Mouse (Mus musculus) macrophage (primary cell): ENCODE data around the gene Sag. TPM values are rescaled to one million over a fixed set of nuclear protein-coding genes. Genes with fewer than 3 reads are reported as not detected.

Experiments used
- H3K27ac ChIP-seq: fragments of 350-480 bp; formaldehyde crosslinking; 2 replicates; pipeline ENCODE4 v1.9.0; 2021
- H3K36me3 ChIP-seq: fragments of 350-480 bp; formaldehyde crosslinking; 2 replicates; pipeline ENCODE4 v1.9.0; 2021; ENCODE audit errors: inconsistent target
- H3K4me3 ChIP-seq: fragments of 350-480 bp; formaldehyde crosslinking; 2 replicates; pipeline ENCODE4 v1.9.0; 2021; ENCODE audit errors: inconsistent target
- H3K79me2 ChIP-seq: fragments of 350-480 bp; formaldehyde crosslinking; 2 replicates; pipeline ENCODE4 v1.9.0; 2021; ENCODE audit errors: inconsistent target
- WGBS: methylation state at CpG from one replicate; pipeline ENCODE4 v1.1.7; 2026; ENCODE audit warnings: inconsistent platforms; ENCODE audit not compliant: missing documents; 5-methylcytosine and 5-hydroxymethylcytosine counted together
- polyA plus RNA-seq: library from polyadenylated mRNA; stranded (reverse); fragments of 250-400 nt; gene quantifications from 3 replicates; pipeline ENCODE4 v1.2.4, GENCODE M21; 2018; ENCODE audit warnings: inconsistent platforms

Gene Sag
- polyA plus RNA-seq, 1 experiment from 2014 or later, result 0.83 TPM

DNA sequence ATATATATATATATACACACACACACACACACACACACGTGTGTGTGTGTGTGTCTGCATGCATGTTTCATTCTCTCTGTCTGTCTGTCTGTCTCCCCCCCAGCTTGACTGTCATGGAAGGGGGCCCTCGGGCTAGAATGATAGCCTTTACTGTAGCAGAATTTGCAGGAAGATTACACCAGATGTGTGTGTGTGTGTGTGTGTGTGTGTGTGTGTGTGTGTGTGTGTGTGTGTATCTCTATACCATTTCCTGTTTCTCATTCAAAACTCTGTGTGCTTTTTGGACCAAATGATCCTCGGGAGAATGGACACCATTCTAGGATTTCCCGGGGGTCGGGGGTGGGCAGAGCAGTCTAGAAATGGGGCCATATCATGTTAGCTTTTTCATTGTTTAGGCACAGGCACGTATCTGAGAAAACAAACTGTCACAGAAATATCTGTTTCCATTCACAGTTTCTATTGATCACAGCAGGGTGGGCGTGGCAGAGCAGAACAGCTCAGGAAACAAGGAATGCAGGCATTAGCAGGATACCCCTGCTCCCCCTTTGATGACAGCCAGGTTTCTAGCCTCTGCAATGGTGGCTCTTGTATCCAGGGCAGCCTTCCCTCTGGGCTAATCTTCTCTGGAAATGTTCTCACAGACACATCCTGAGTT, 25.6 kb downstream of the Sag start:
- Histone ChIP-seq H3K4me3 (no peak overlapping the region), H3K27ac (peak overlapping the region; percentile 95), H3K79me2 (no peaks in the 10 kb centered on the region), H3K36me3 (no peaks in the 10 kb centered on the region)
- 67% methylated on average over 4 of the region's 7 CpGs for WGBS

DNA sequence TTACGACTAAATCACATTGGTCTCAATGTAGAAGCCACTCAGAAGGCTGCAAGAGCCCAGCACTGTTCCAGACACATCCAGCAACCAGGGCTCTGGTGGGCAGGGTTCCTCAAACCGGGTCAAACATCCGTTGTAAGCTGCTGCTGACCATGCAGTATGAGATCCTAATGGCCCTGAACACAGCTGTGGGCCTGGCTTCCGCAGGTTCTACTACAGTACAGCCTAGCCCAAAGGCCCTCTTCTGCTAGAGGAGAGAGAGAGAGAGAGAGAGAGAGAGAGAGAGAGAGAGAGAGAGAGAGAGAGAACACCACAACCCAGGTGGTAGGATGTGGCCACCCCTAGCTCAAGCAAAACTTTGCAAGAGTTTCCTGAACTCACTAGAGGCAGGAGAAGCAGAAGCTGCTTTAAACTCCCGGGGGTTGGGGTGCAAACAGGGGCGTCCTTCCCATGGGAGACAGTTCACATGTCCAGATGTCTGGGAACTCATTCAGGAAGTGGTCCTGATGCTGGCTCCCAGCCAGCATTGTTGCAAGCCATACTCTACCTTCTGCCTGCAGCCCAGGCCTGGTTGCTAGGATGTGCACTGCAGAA, 26.2 kb downstream of the Sag start:
- H3K36me3 ChIP-seq, result no peaks in the 10 kb centered on the region
- WGBS, result 11% methylated on average over 6 of the region's 6 CpGs
- H3K27ac ChIP-seq, result peak overlapping the region; percentile 95
- no peak overlapping the region for H3K4me3 ChIP-seq
- H3K79me2 ChIP-seq, result no peaks in the 10 kb centered on the region

DNA sequence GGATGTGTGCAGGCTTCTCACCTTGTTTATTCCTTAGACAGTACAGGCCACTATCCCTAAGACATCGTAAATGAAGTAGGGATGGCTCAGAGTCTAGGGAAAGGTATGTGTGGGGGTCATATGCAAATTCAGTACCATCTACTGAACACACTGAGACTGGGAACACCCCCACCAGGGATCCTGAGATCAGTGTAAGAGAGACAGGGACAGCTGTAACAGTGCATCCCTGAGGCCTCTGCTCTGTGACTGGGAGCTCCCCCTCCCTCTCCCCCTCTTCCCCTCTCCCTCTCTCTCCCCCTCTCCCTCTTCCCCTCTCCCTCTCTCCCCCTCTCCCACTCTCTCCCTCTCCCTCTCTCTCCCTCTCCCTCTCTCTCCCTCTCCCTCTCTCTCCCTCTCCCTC, 33.0 kb downstream of the Sag start:
- H3K36me3 ChIP-seq, result no peaks in the 10 kb centered on the region

DNA sequence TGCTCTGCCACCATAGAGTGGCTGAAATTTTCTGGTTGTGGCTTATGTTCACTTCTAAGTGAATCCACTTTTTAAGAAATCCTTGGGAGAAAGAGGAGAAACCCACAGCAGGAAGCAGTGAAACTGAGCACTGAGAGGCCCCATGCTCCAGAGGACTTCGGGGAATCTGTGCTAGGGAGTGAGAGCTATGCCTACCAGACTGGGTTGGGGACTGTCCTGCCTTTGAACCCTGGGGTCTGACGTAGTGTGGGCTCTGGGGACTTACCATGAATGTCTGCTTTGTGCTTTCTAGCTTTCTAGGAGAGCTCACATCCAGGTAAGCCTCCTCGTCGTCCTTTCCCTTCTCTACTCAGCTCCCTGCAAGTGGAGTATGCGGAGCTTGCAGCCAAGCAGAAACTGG, 33.5 kb downstream of the Sag start:
- no peaks in the 10 kb centered on the region for H3K36me3 ChIP-seq
- H3K79me2 ChIP-seq, result no peaks in the 10 kb centered on the region
- no peak overlapping the region for H3K27ac ChIP-seq
- WGBS, result 89% methylated on average over 5 of the region's 5 CpGs
- no peak overlapping the region for H3K4me3 ChIP-seq

More for the DNA sequence above, 33.0 kb downstream of the Sag start:
- Histone ChIP-seq H3K79me2 (no peaks in the 10 kb centered on the region), H3K27ac (no peak overlapping the region), H3K4me3 (no peak overlapping the region)
- WGBS, result 100% methylated on average over 1 of the region's 1 CpGs

DNA sequence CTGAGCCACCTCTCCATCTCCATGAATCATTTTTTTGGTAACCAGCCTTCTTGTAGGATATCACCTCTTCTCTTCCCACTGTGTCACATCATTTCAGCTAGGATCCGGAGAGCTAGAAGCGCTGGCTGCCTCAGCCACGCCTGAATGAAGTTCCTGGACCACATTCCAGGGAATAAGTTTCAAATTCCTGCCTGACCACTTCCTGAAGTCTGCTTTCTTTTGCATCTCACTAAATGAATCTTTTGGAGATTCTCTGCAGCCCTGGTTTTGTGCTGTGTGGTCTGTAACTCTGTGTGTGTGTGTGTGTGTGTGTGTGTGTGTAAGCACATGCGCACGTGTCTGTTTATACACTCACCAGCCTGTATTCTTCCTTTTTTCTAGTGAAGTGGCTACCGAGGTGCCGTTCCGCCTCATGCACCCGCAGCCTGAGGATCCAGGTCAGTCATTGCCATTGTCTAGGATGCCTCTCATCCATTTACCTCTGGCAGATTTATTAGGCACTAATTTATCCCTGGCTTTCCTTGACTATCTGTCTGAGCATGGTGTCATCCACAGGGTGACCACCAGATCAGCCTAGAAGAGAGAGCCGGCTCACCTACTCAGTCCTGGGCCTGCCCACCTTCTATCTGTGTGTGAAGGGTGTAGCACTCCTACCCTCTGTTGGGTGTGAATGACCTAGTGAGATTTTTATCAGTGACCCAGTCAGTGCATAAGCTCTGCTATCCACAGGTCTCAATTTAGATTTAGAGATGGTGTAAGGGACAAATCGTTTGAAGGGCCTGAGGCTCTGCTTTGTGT, 37.1 kb downstream of the Sag start:
- Histone ChIP-seq H3K79me2 (no peaks in the 10 kb centered on the region), H3K36me3 (no peaks in the 10 kb centered on the region), H3K4me3 (no peak overlapping the region), H3K27ac (no peak overlapping the region)
- 88% methylated on average over 10 of the region's 11 CpGs for WGBS

DNA sequence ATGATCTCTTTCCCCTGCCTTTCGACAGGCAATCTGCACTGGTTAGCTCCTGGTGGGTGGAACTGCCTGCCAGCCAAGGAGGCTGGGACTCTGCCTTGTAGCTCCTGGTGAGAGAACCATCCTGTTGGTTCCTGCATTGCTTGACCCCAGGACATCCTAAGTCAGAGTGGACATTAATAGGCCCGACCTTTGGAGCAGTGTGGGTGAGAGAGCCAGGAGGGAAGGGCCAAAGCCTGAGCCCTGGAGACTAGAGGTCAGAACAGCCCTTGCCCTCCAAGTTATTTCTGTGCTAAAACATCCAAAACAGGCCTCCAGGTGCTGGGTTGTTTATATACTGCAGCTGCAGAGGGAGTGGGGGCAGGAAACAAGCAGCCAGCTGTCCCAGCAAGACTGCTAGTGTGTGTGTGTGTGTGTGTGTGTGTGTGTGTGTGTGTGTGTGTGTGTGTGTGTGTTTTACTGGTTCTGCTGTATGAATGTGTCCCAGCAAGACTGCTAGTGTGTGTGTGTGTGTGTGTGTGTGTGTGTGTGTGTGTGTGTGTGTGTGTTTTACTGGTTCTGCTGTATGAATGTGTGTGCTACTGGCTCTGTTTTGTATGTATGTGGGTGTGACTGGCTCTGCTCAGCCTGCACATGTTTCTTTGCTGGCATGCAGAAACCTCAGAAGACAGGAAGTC, 43.5 kb downstream of the Sag start:
- WGBS, result 11% methylated on average over 2 of the region's 2 CpGs
- Histone ChIP-seq H3K36me3 (no peaks in the 10 kb centered on the region), H3K4me3 (no peak overlapping the region), H3K79me2 (no peaks in the 10 kb centered on the region), H3K27ac (peak overlapping the region; percentile 97)

DNA sequence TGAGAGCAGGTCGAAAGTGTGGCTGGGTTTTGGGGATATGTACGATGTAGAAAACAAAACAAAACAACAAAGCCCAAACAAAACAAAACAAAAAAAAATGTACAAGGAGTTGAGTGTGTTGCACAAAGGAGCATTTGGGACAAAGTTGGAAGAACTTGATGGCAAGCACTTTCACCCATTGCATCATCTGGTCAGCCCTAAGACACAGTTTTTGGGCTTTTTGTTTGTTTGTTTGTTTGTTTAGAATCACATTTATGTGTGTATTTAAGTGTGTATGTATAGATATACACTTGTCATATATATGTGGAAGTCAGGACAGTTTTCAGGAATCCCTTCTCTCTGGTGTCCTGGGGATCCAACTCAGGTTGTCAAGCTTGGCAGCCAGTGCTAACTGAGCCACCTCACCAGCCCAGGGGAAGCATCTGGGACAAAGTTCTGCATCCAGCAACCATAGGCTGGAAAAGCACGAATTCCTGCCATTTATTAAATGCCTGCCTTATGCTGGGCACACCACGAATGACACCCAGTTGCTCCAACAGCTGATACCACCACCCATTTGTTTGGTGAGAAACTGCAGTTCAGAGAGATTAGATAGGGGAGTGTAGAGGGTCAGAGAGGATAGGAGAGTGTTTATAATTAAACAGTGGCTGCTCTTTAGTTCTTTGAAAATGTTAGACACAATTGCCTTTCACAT, 44.1 kb downstream of the Sag start:
- no peak overlapping the region for H3K4me3 ChIP-seq
- no peaks in the 10 kb centered on the region; the same call in 1 of the 2 replicates for H3K79me2 ChIP-seq
- H3K36me3 ChIP-seq, result no peaks in the 10 kb centered on the region
- 28% methylated on average over 3 of the region's 4 CpGs for WGBS
- H3K27ac ChIP-seq, result peak overlapping the region; percentile 97

DNA sequence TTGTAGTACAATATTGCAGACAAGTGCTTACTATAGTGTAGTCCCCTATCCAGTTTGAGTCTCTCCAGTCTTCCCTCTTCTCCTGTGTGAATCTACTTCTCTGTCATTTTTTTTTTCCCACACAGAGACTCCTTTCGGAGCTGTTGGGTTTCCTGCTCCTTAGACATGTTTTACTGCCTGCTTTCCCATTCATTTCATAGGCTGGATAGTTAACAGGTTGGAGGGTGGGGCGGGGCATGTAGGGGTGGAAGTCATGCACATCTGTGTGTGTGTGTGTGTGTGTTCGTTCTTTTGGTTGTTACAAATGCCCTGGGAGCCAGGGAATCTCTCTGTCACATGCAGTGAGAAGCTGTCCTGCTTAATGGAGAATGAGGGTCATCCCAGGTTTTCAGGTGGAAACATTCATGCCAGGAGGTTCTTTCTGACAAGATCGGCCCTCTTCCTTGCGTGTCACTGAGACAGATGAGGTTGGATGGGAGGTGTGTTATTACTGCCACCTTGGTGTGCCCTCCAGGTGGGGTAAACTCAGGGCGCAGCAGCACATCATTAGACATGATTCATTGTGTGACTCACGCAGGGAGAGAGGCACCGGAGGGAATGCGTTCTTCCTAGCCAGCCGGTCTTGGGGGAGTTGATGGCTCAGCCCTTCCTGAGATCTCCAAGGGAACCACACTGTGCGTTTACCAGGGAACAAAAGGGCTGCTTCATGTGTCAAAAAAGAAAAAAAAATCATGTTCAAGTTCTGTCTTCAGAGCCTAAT, 44.9 kb downstream of the Sag start:
- WGBS, result 60% methylated on average over 11 of the region's 11 CpGs
- Histone ChIP-seq H3K79me2 (no peaks in the 10 kb centered on the region; the same call in 1 of the 2 replicates), H3K4me3 (peak overlapping the region; percentile 15), H3K27ac (peak overlapping the region; percentile 97), H3K36me3 (no peaks in the 10 kb centered on the region)

DNA sequence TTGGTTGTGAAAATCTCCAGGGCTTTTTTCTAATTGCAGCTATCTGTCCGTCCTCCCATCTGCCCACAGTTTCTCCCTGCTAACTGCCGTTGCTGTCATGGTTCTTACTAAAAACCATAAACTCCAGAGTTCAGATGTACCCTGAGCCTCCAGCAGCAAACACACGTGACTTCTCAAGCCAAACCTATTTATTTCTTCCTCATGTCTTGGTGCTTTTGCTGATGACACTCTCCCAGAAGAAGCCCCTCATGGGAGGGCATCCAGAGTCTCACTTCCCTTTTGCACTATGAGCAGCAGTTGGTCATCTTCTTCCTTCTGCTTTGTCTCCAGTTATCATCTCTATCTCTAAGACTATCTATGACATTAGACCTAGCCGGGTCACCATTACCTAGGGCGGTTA, 45.8 kb downstream of the Sag start:
- H3K36me3 ChIP-seq, result no peaks in the 10 kb centered on the region
- peaks cover 8% of the 10 kb centered on the region for H3K79me2 ChIP-seq
- WGBS, result 9% methylated on average over 5 of the region's 5 CpGs
- H3K27ac ChIP-seq, result peak overlapping the region; percentile 97
- peak overlapping the region; percentile 15 for H3K4me3 ChIP-seq

DNA sequence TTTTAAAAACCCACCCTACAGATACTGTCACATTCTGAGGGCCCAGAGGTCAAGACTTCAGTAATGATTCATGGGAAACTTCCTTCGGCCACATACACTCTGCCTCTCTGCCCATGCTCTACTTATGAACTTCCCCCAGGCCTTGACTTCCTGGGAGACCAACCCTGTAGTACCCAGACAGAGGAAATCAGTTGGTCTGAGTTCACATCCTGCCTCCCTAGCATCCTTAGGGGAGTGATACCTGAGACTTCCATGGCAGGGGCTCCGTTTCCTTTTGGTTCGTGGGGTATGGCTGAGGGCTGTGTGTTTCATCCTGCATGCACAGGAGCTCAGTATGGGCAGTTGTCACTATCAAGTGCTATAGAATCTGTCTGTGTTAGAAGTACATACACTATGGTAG, 47.9 kb downstream of the Sag start:
- Histone ChIP-seq H3K36me3 (no peaks in the 10 kb centered on the region), H3K27ac (peak overlapping the region; percentile 97), H3K79me2 (peaks cover 28% of the 10 kb centered on the region), H3K4me3 (no peak overlapping the region)
- 74% methylated on average over 3 of the region's 3 CpGs for WGBS

DNA sequence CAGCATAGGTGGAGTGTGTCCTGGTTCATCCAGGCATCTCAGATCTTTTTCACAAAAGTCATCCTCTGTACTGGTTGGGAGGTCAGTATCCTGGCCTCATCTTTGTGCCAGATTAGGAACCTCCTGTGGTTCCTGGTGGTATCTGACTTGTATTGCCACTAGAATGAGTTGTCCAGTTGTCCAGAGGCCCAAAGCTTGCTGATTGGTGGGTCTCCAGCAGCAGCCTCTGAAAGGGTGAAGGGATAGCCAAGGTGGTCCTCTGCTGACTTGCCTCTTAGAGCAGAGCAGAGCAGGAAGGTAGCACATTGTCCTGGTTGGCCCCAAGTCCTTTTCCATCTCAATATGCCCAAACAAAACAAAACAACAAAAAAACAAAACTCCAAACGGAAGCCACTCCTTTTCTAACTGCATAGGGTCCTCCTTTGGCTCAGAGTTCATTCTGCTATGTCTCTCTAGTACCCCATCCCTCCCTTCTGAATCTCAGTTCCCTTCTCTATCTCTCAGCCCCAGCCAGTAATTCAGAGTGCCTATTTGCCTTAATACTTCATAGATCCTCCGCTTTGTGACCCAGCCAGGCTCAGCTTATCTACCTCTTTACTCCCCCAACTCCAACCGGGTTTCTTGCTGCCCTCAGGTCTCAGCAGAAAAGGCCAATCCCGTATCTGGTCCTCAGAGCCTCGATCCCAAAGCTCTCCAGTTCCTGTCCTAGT, 48.8 kb downstream of the Sag start:
- Histone ChIP-seq H3K79me2 (peaks cover 37% of the 10 kb centered on the region), H3K27ac (peak overlapping the region; percentile 97), H3K36me3 (no peaks in the 10 kb centered on the region), H3K4me3 (no peak overlapping the region; the same call in 1 of the 2 replicates)
- 61% methylated on average over 5 of the region's 5 CpGs for WGBS

DNA sequence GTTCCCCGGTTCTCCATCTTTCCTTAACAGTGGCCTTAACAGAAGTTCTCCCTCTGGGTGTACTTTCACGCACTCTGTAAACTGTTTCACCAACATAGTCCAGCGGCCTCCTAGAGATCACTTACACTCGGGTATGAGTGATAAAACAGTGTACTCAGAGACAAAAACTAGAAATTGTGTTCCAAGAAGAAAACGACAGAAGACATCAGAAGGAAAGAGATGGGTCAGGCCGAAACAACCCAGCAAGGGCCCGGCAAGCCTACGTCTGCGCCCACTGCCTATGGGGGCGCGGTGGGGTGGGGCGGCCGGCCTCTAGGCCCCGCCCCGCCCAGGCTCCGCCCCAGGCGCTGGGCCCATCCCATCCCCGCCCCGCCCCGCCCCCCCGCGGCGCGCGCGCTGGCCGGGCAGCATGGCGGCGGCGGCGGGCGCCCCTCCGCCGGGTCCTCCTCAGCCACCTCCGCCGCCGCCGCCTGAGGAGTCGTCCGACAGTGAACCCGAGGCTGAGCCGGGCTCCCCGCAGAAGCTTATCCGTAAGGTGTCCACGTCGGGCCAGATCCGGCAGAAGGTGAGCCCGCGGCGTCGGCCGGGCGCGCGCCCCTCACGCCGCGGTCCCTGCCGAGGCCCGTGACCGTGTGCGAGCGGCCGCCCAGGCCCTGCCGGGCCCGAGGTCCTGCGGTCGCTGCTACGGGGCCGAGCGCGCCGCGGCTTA, 49.6 kb downstream of the Sag start, which contains the start of gene Dgkd:
Gene Dgkd, plus strand, starts transcription at position 396 of the 709 bp plus-strand sequence.
- Histone ChIP-seq H3K27ac (peak within 1 kb of the TSS; percentile 97), H3K36me3 (no peaks in the 10 kb centered on the region)

More for the DNA sequence above, 49.6 kb downstream of the Sag start, which contains the start of gene Dgkd:
- Histone ChIP-seq H3K79me2 (peaks cover 45% of the 10 kb centered on the region), H3K4me3 (peak within 1 kb of the TSS; percentile 97)
- WGBS, result 1% methylated on average over 49 of the region's 74 CpGs
